Mouse (Mus musculus) neural tube, embryonic 11.5 days (tissue): Measurements from ENCODE around the gene Borcs6. TPM values are rescaled to one million over a fixed set of nuclear protein-coding genes. Genes with fewer than 3 reads are reported as not detected.

Experiments
- ATAC-seq: fragments of 200-750 bp; cut with Nextera tagmentation; 2 replicates; pipeline ENCODE4 v1.8.0; 2017; ENCODE audit warnings: moderate number of reproducible peaks, mild to moderate bottlenecking, moderate TSS enrichment, moderate library complexity; ENCODE audit not compliant: insufficient read depth, low FRiP score, low TSS enrichment
- DNase-seq: peaks from one replicate; pipeline ENCODE4 v3.0.0-alpha.2; 2015; ENCODE audit warnings: low spot score
- H3K27ac ChIP-seq: fragments of 300-500 bp; sonication (generic); 2 replicates; pipeline ENCODE4 v1.5.1; 2014; ENCODE audit warnings: low read depth, mild to moderate bottlenecking, low read length
- H3K27me3 ChIP-seq: fragments of 300-500 bp; sonication (generic); 2 replicates; pipeline ENCODE4 v1.6.1; 2014; ENCODE audit warnings: mild to moderate bottlenecking, low read length, mixed read lengths; ENCODE audit not compliant: control insufficient read depth, insufficient read depth
- H3K36me3 ChIP-seq: fragments of 300-500 bp; sonication (generic); 2 replicates; pipeline ENCODE4 v1.6.1; 2014; ENCODE audit warnings: mild to moderate bottlenecking, low read length, moderate library complexity, mixed read lengths; ENCODE audit not compliant: control insufficient read depth, insufficient read depth
- H3K4me1 ChIP-seq: fragments of 300-500 bp; sonication (generic); 2 replicates; pipeline ENCODE4 v1.6.1; 2014; ENCODE audit warnings: low read length, mixed read lengths; ENCODE audit not compliant: control insufficient read depth, insufficient read depth
- H3K4me2 ChIP-seq: fragments of 300-500 bp; sonication (generic); 2 replicates; pipeline ENCODE4 v1.6.1; 2014; ENCODE audit warnings: low read depth, mild to moderate bottlenecking, moderate library complexity
- H3K4me3 ChIP-seq: fragments of 300-500 bp; sonication (generic); 2 replicates; pipeline ENCODE4 v1.5.1; 2014; ENCODE audit warnings: low read depth, low read length
- H3K9ac ChIP-seq: fragments of 300-500 bp; sonication (generic); 2 replicates; pipeline ENCODE4 v1.6.1; 2014; ENCODE audit warnings: mild to moderate bottlenecking, low read length
- H3K9me3 ChIP-seq: fragments of 300-500 bp; sonication (generic); 2 replicates; pipeline ENCODE4 v1.6.1; 2016; ENCODE audit warnings: low read length; ENCODE audit not compliant: control insufficient read depth
- WGBS: fragments of 180-500 bp; shearing (Covaris S2); extraction: QIAGEN DNeasy Blood & Tissue Kit; methylation state at CpG from one replicate; pipeline ENCODE4 v1.1.7; 2014; 5-methylcytosine and 5-hydroxymethylcytosine counted together
- polyA plus RNA-seq: library from polyadenylated mRNA; unstranded; fragments of >200 nt; fragmentation: Nextera tagmentation; extraction: Ambion mirVana; gene quantifications from 2 replicates; pipeline ENCODE4 v1.2.1, GENCODE M21; 2014

The Borcs6 gene
- polyA plus RNA-seq, 1 experiment from 2014 or later, result 11.4 TPM

GRCm38 (mm10) chr11:69105227-69105626 lies 45.7 kb downstream of the Borcs6 start:
- ATAC-seq, result no peak
- WGBS, result 88% methylated on average over 6 of the region's 6 CpGs
- Histone ChIP-seq H3K9ac (no peak overlapping the region), H3K9me3 (no peaks in the 10 kb centered on the region), H3K27ac (no peak overlapping the region), H3K4me2 (no peak overlapping the region; the same call in 1 of the 2 replicates), H3K27me3 (no peaks in the 10 kb centered on the region), H3K4me1 (0 out of 2 replicates have a peak, but pooled peaks cover under 1% of the 10 kb centered on the region), H3K36me3 (peaks cover 35% of the 10 kb centered on the region), H3K4me3 (no peak overlapping the region)
- no peak for DNase-seq

- Histone ChIP-seq H3K4me1 (no peaks in the 10 kb centered on the region), H3K4me3 (no peak overlapping the region), H3K27ac (no peak overlapping the region), H3K9ac (no peak overlapping the region), H3K4me2 (no peak overlapping the region), H3K36me3 (peaks cover 35% of the 10 kb centered on the region), H3K27me3 (no peaks in the 10 kb centered on the region), H3K9me3 (no peaks in the 10 kb centered on the region)
- ATAC-seq (no peak), DNase-seq (no peak)
- WGBS, result 84% methylated on average over 2 of the region's 2 CpGs
Measured at GRCm38 (mm10) chr11:69105796-69106195, 46.3 kb downstream of the Borcs6 start.

DNA sequence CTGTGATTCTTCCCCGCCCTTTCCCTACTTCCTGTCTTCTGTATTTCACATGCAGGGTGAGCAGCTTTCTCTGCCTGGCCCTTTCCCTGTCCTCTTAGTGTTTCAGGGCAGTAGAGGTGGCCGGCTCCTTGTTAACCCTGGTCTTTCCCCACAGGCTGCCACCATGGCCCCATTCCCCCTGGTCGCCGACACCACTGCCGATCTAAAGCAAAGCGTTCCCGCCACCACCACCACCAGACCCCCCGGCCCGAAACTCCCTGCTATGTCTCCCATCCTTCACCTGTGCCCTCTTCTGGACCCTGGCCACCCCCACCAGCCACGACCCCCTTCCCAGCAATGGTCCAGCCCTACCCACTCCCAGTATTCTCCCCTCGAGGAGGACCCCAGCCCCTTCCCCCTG lies 46.8 kb downstream of the Borcs6 start:
- Histone ChIP-seq H3K4me1 (peaks cover 2% of the 10 kb centered on the region; the same call in 1 of the 2 replicates), H3K9ac (no peak overlapping the region), H3K27me3 (no peaks in the 10 kb centered on the region), H3K4me2 (no peak overlapping the region), H3K9me3 (no peaks in the 10 kb centered on the region), H3K27ac (no peak overlapping the region), H3K36me3 (peaks cover 35% of the 10 kb centered on the region), H3K4me3 (no peak overlapping the region)
- no peak for DNase-seq
- WGBS, result 90% methylated on average over 11 of the region's 11 CpGs
- no peak for ATAC-seq

GRCm38 (mm10) chr11:69106842-69107241 lies 47.3 kb downstream of the Borcs6 start:
- WGBS, result 88% methylated on average over 11 of the region's 11 CpGs
- Histone ChIP-seq H3K27me3 (no peaks in the 10 kb centered on the region), H3K4me1 (peaks cover 6% of the 10 kb centered on the region; the same call in 1 of the 2 replicates), H3K36me3 (peaks cover 33% of the 10 kb centered on the region), H3K4me2 (no peak overlapping the region), H3K9me3 (no peaks in the 10 kb centered on the region), H3K27ac (no peak overlapping the region), H3K9ac (no peak overlapping the region), H3K4me3 (no peak overlapping the region)
- DNase-seq (no peak), ATAC-seq (no peak)

- peaks cover 31% of the 10 kb centered on the region for H3K36me3 ChIP-seq
Measured at GRCm38 (mm10) chr11:69107676-69108075, 48.2 kb downstream of the Borcs6 start.

GRCm38 (mm10) chr11:69108223-69108622 lies 48.7 kb downstream of the Borcs6 start:
- H3K4me3 ChIP-seq, result no peak overlapping the region
- H3K9me3 ChIP-seq, result no peaks in the 10 kb centered on the region
- H3K27ac ChIP-seq, result no peak overlapping the region
- H3K27me3 ChIP-seq, result no peaks in the 10 kb centered on the region
- no peak overlapping the region for H3K4me2 ChIP-seq
- H3K9ac ChIP-seq, result no peak overlapping the region
- ATAC-seq (no peak), DNase-seq (no peak)
- WGBS, result 91% methylated on average over 9 of the region's 9 CpGs
- peaks cover 6% of the 10 kb centered on the region; the same call in 1 of the 2 replicates for H3K4me1 ChIP-seq
- peaks cover 27% of the 10 kb centered on the region for H3K36me3 ChIP-seq

More at GRCm38 (mm10) chr11:69107676-69108075, 48.2 kb downstream of the Borcs6 start:
- H3K4me2 ChIP-seq, result no peak overlapping the region
- 90% methylated on average over 11 of the region's 11 CpGs for WGBS
- no peak overlapping the region for H3K4me3 ChIP-seq
- no peak overlapping the region for H3K9ac ChIP-seq
- H3K4me1 ChIP-seq, result peaks cover 6% of the 10 kb centered on the region; the same call in 1 of the 2 replicates
- no peaks in the 10 kb centered on the region for H3K9me3 ChIP-seq
- H3K27me3 ChIP-seq, result no peaks in the 10 kb centered on the region
- no peak overlapping the region for H3K27ac ChIP-seq
- DNase-seq, result no peak
- no peak for ATAC-seq

DNA sequence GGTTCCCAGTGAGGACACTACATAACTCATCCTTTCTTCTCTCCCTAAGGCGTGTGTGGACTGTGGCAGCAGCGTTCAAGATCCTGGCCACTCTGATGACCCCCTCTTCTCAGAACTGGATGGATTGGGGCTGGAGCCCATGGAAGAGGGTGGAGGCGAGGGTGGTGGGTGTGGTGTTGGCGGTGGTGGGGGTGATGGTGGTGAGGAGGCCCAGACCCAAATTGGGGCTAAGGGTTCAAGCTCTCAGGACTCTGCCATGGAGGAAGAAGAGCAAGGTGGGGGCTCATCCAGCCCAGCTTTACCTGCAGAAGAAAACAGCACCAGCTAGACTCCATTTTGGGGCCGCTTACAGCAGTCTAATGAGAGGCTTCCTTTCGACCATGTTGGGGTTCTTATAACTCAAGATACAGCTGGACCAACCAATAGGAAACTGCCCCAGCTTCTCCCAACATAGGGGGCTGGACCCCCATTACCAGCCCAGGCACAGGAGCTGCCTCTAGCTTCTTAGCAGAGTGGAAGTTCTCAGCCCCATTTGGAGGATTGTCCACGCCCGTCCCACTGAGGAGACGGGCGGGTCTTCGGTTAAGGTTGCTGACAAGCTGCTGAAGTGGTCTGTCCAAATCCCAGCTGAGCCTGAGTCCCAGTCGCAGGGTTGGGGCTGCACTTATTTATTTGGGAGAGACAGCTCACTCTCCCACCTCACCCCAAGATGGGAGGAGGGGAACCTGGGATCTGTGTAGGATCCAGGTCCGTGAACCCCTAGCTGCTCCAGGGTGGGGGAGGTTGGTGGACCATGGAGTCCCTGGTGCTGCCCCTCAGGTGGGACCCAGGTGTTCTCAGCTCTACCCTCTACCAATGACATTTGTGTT lies 49.7 kb downstream of the Borcs6 start:
- 0 out of 2 replicates have a peak overlapping the region, but pooled peaks have one; percentile 9 for H3K4me2 ChIP-seq
- peaks cover 6% of the 10 kb centered on the region; the same call in 1 of the 2 replicates for H3K4me1 ChIP-seq
- H3K4me3 ChIP-seq, result no peak overlapping the region
- no peak for DNase-seq
- WGBS, result 82% methylated on average over 13 of the region's 13 CpGs
- no peak for ATAC-seq
- peaks cover 18% of the 10 kb centered on the region for H3K36me3 ChIP-seq
- no peaks in the 10 kb centered on the region for H3K9me3 ChIP-seq
- H3K27me3 ChIP-seq, result 0 out of 2 replicates have a peak, but pooled peaks cover 2% of the 10 kb centered on the region
- no peak overlapping the region for H3K9ac ChIP-seq
- H3K27ac ChIP-seq, result no peak overlapping the region

- Histone ChIP-seq H3K36me3 (peaks cover 13% of the 10 kb centered on the region), H3K4me2 (peak overlapping the region; percentile 64), H3K27ac (no peak overlapping the region), H3K9me3 (no peaks in the 10 kb centered on the region), H3K4me1 (peaks cover 6% of the 10 kb centered on the region; the same call in 1 of the 2 replicates), H3K9ac (peak overlapping the region; percentile 52), H3K27me3 (0 out of 2 replicates have a peak, but pooled peaks cover 2% of the 10 kb centered on the region), H3K4me3 (peak overlapping the region; percentile 44)
- ATAC-seq (peak; percentile 65; the same call in 1 of the 2 replicates), DNase-seq (peak; percentile 95)
- under 1% methylated on average over 30 of the region's 30 CpGs for WGBS
Measured at GRCm38 (mm10) chr11:69110319-69111046, 51.0 kb downstream of the Borcs6 start.
